Mouse (Mus musculus) sigmoid colon, adult 10 weeks (tissue): ENCODE results near the gene Olfr251. TPM values are rescaled to one million over a fixed set of nuclear protein-coding genes. Genes with fewer than 3 reads are reported as not detected.

Source experiments
- polyA plus RNA-seq: library from polyadenylated mRNA; stranded (reverse); fragments of 350-450 nt; fragmentation: Illumina TruSeq; extraction: RNeasy Lipid Tissue Mini Kit (QIAGEN cat#74804); gene quantifications from one replicate; pipeline ENCODE4 v1.2.3, GENCODE M21; 2014; ENCODE audit warnings: low read depth, low replicate concordance

Gene Olfr251
- not detected for polyA plus RNA-seq

GRCm38 (mm10) chr9:38376786-38377185, at the start of gene Olfr251:
Gene Olfr251 (plus strand): TSS chr9:38377086.

DNA sequence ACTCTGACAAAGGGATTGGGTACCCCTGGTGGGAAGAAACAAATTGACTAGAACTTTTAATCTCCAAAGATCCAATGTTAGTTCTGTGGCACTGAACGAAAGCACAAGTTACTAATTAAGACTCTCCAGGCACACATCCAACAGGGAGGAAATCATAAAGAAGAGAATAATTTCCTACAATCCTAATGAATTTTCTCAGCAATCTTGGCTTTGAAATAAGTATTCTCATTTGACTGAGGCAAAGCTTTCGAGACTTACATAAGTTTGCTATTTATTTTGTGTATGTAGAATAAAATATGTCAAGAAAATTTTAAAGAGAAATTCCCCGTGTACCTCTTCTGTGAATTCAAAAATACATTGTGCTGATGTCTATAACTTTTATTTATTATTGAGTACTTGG, 48.1 kb upstream of the Olfr251 start, which contains the start of gene Olfr25:
Gene Olfr25, plus strand, starts transcription at position 301 of the 400 bp plus-strand sequence.

GRCm38 (mm10) chr9:38348111-38348510, 28.8 kb upstream of the Olfr251 start, which contains the start of gene Olfr898:
Gene Olfr898 (plus strand): TSS chr9:38348411.

DNA sequence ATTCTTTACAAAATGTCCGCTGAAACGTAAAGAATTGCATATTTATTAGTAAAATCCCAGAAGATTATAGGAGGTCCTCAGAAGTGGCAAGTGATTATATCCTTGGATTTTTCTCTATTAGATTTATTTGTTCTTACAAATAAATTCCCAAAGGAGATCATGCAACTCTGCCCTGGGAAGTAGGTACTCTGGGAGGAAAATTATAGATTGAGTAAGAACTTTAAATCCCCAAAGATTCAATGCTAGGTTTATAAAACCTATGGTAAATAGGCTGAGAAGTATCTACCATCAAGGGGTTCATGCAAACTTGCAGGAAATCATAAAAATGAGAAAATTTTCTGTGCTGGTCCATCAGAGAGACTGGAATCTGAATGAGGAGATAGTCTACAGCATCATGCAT, 10.3 kb upstream of the Olfr251 start, which contains the start of gene Olfr250:
Gene Olfr250, plus strand, starts transcription at position 301 of the 400 bp plus-strand sequence.

GRCm38 (mm10) chr9:38401398-38401797, 24.5 kb downstream of the Olfr251 start, which contains the start of gene Olfr147:
Gene Olfr147 (plus strand): TSS chr9:38401698.

DNA sequence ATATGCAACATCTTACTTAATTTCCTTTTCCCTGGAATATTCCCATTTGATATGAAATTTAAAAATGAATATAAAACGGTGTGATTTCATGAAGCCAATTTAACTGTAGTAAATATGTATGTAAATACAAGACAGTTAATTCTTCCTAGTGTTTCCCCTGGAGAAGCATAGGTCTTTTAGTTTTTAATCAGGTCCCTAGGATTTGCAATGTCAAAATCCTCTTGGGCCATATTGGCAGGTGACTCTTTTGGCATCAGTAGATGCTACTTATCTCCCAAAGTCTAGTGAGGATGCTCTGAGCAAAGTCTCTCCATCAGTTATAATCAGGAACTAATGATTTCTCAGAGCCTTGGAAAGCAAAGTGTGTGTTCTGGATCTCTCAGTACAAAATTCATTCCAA, 52.3 kb downstream of the Olfr251 start, which contains the start of gene Olfr901:
Gene Olfr901, plus strand, starts transcription at position 301 of the 400 bp plus-strand sequence.

Other genes starting within 250 kb of the Olfr251 start
- gene Olfr890, start 234.6 kb upstream of the Olfr251 start, polyA plus RNA-seq, result not detected
- gene Olfr891, start 196.3 kb upstream of the Olfr251 start, polyA plus RNA-seq, result not detected
- gene Olfr893, start 168.7 kb upstream of the Olfr251 start, polyA plus RNA-seq, result not detected
- not detected for gene Olfr894, start 159.0 kb upstream of the Olfr251 start, polyA plus RNA-seq
- gene Olfr143, start 124.3 kb upstream of the Olfr251 start, polyA plus RNA-seq, result not detected
- not detected for gene Olfr895, start 109.2 kb upstream of the Olfr251 start, polyA plus RNA-seq
- gene Olfr896-ps1, start 86.0 kb upstream of the Olfr251 start, polyA plus RNA-seq, result not detected
- gene Olfr25, start 48.0 kb upstream of the Olfr251 start, polyA plus RNA-seq, result not detected
- not detected for gene Olfr898, start 28.7 kb upstream of the Olfr251 start, polyA plus RNA-seq
- gene Olfr250, start 10.2 kb upstream of the Olfr251 start, polyA plus RNA-seq, result not detected
- gene Olfr147, start 24.6 kb downstream of the Olfr251 start, polyA plus RNA-seq, result not detected
- gene Olfr901, start 52.4 kb downstream of the Olfr251 start, polyA plus RNA-seq, result not detected
- not detected for gene Olfr902, start 70.6 kb downstream of the Olfr251 start, polyA plus RNA-seq
- gene Olfr904, start 86.1 kb downstream of the Olfr251 start, polyA plus RNA-seq, result not detected
- not detected for gene Olfr905, start 94.0 kb downstream of the Olfr251 start, polyA plus RNA-seq
- gene Olfr906, start 110.0 kb downstream of the Olfr251 start, polyA plus RNA-seq, result not detected
- not detected for gene Olfr907, start 118.7 kb downstream of the Olfr251 start, polyA plus RNA-seq
- not detected for gene Olfr911-ps1, start 144.5 kb downstream of the Olfr251 start, polyA plus RNA-seq
- gene Olfr910, start 160.8 kb downstream of the Olfr251 start, polyA plus RNA-seq, result not detected
- not detected for gene Olfr912, start 203.1 kb downstream of the Olfr251 start, polyA plus RNA-seq
- not detected for gene Olfr913, start 215.7 kb downstream of the Olfr251 start, polyA plus RNA-seq
- gene Olfr914, start 228.0 kb downstream of the Olfr251 start, polyA plus RNA-seq, result not detected